Mouse (Mus musculus): Measurements from ENCODE around the gene Plekhd1. TPM values are rescaled to one million over a fixed set of nuclear protein-coding genes. Genes with fewer than 3 reads are reported as not detected.

Gene Plekhd1
- polyA plus RNA-seq, 2 experiments = 0.14 to 0.19 TPM

DNA sequence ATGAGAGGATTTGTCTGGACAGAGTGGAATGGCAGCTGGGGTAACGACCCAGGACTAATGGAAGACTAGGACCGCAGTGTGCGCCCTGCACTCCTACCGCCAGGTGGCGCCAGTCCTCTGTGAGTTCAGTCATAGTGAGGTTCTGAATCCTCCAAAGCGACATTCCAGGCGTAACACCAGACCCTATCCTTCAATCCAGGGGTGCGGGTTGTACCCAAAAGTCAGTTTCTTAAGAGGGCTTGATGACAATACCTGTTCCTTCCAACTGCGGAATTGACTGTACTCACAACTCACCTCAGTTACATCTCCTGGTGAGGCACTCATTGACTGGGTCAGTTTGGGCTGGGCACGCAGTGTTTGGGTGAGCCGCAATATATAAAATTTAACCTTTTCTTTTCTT, 77.3 kb downstream of the Plekhd1 start:
- Histone ChIP-seq H3K27ac (no peak overlapping the region), H3K27me3 (ENCODE audit: control insufficient read depth, insufficient read depth, low read length) (no peaks in the 10 kb centered on the region), H3K4me1 (replicated peaks; ENCODE audit: control insufficient read depth in 2 of 2, insufficient read depth in 2 of 2, low read length in 1 of 2) (0 out of 4 replicates have a peak, but pooled peaks cover 0 to 2% of the 10 kb centered on the region in 2 experiments), H3K36me3 (replicated peaks; ENCODE audit: control insufficient read depth, insufficient read depth, low read depth) (no peaks in the 10 kb centered on the region), H3K4me3 (ENCODE audit: insufficient read depth in 1 of 2, low read depth in 2 of 2, low read length in 2 of 2) (no peak overlapping the region), H3K4me2 (ENCODE audit: low read depth) (no peak overlapping the region), H3K9me3 (ENCODE audit: control insufficient read depth, low read length) (no peaks in the 10 kb centered on the region), H3K9ac (replicated peaks) (no peak overlapping the region)
- ATAC-seq (ENCODE audit: insufficient read depth) = peak; percentile 70
- 17% methylated on average over 11 of the region's 11 CpGs for WGBS (ENCODE audit: insufficient replicate concordance)
- peak in 2 of 3 experiments; percentile 63 to 66 for DNase-seq (ENCODE audit: low read depth in 3 of 3, low spot score in 3 of 3)
- TF ChIP-seq CTCF (IDR thresholded peaks at IDR 0.05; ENCODE audit: low read depth) (peak; percentile 100), EP300 (IDR thresholded peaks at IDR 0.05; ENCODE audit: low read depth) (no peak)

Other genes with a start within 250 kb of the Plekhd1 start
- 3.7 and 4.2 TPM in 2 replicates for gene Exd2, start 229.5 kb upstream of the Plekhd1 start, polyA plus RNA-seq (2012; rRNA removed)
- gene Exd2, start 229.5 kb upstream of the Plekhd1 start, polyA plus RNA-seq (2014; fragmentation: Nextera tagmentation; extraction: Ambion mirVana) = 5.1 and 5.5 TPM in 2 replicates
- 0.05 and 0.07 TPM in 2 replicates for gene Galnt16, start 174.3 kb upstream of the Plekhd1 start, polyA plus RNA-seq (2012; rRNA removed)
- 0.04 TPM in 1 of 2 replicates, not detected in the other for gene Galnt16, start 174.3 kb upstream of the Plekhd1 start, polyA plus RNA-seq (2014; fragmentation: Nextera tagmentation; extraction: Ambion mirVana)
- 8.5 and 9.6 TPM in 2 replicates for gene Slc39a9, start 48.7 kb upstream of the Plekhd1 start, polyA plus RNA-seq (2012; rRNA removed)
- 10.1 and 11.1 TPM in 2 replicates for gene Slc39a9, start 48.7 kb upstream of the Plekhd1 start, polyA plus RNA-seq (2014; fragmentation: Nextera tagmentation; extraction: Ambion mirVana)
- 88.4 and 144 TPM in 2 replicates for gene Erh, start 48.2 kb upstream of the Plekhd1 start, polyA plus RNA-seq (2012; rRNA removed)
- gene Erh, start 48.2 kb upstream of the Plekhd1 start, polyA plus RNA-seq (2014; fragmentation: Nextera tagmentation; extraction: Ambion mirVana) = 123 and 140 TPM in 2 replicates
- gene Ccdc177, start 68.1 kb downstream of the Plekhd1 start, polyA plus RNA-seq (2012; rRNA removed) = 0.01 TPM in 1 of 2 replicates, not detected in the other
- gene Ccdc177, start 68.1 kb downstream of the Plekhd1 start, polyA plus RNA-seq (2014; fragmentation: Nextera tagmentation; extraction: Ambion mirVana) = not detected in 2 replicates
- gene Susd6, start 97.9 kb downstream of the Plekhd1 start, polyA plus RNA-seq (2012; rRNA removed) = 11.0 and 11.1 TPM in 2 replicates
- 11.6 and 13.9 TPM in 2 replicates for gene Susd6, start 97.9 kb downstream of the Plekhd1 start, polyA plus RNA-seq (2014; fragmentation: Nextera tagmentation; extraction: Ambion mirVana)

All from liver, embryonic 14.5 days (tissue).